Mouse (Mus musculus) C2C12 (cell line): ENCODE measurements around the gene Lgmn.

Experiments
- CTCF ChIP-seq: IDR thresholded peaks from one replicate; pipeline ENCODE4 v1.5.1; 2011; ENCODE audit not compliant: control insufficient read depth, insufficient read depth, insufficient read length
- USF1 ChIP-seq: IDR thresholded peaks from one replicate; pipeline ENCODE4 v1.6.1; 2011; ENCODE audit warnings: low read depth, mild to moderate bottlenecking, control low read depth, moderate library complexity

DNA sequence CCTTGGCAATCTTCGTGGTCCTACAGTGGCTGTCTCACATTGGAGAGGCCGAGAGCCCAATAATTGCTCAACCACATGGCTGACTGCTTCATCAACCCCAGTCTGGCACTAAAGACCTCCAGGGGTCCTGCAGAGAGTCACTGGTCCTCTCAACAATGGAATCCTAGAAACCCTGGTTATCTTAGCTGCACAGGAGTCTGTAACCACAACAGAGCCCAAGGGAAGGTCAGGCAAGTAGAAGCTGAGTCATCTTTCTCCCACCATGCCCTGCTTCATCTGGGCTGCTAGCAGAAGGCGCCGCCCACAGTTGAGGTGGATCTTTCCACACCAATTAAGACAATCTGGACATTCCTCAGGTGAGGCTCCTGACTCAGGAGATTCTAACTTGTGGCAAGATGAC lies 80.2 kb downstream of the Lgmn start:
- TF ChIP-seq CTCF (no peak), USF1 (no peak)
